Mouse (Mus musculus) megakaryocyte, adult 5-6 weeks (primary cell): ENCODE measurements around the gene Hoxb5. TPM values are rescaled to one million over a fixed set of nuclear protein-coding genes. Genes with fewer than 3 reads are reported as not detected.

ENCODE experiments used
- ATAC-seq: 2 replicates; pipeline ENCODE4 v1.8.0; 2016; ENCODE audit warnings: mild to moderate bottlenecking, inconsistent platforms; ENCODE audit not compliant: poor library complexity, severe bottlenecking
- total RNA-seq, 2 experiments: library from RNA; stranded (forward) in 1 of 2; stranded (reverse) in 1 of 2; fragments of 153-499, 151-499 nt in 1 of 2; fragments of 221-1000, 200-1000 nt in 1 of 2; gene quantifications; 2 replicates each; pipeline versions ENCODE4 v1.2.3 to v1.2.4; 2015 to 2017

Hoxb5 gene
- total RNA-seq (2015) = not detected in 2 replicates
- total RNA-seq (2017) = not detected in 2 replicates

- ATAC-seq = peak; percentile 93
These were observed at the start of gene Hoxb5 for GRCm38 (mm10) chr11:96303151-96304099. TSS of gene Hoxb5 (plus strand) at chr11:96303336.

- ATAC-seq = no peak
These were observed 48.9 kb upstream of the Hoxb5 start for GRCm38 (mm10) chr11:96254221-96254620.

GRCm38 (mm10) chr11:96255111-96255995 lies 47.8 kb upstream of the Hoxb5 start:
- ATAC-seq = no peak

GRCm38 (mm10) chr11:96255996-96256445 lies 47.1 kb upstream of the Hoxb5 start:
- no peak for ATAC-seq

- ATAC-seq = no peak
These were observed 46.0 kb upstream of the Hoxb5 start for GRCm38 (mm10) chr11:96257141-96257540.

GRCm38 (mm10) chr11:96259038-96259437 lies 44.1 kb upstream of the Hoxb5 start:
- ATAC-seq = no peak

- ATAC-seq = no peak
These were observed 43.6 kb upstream of the Hoxb5 start for GRCm38 (mm10) chr11:96259511-96259910.

GRCm38 (mm10) chr11:96260310-96260970 lies 42.7 kb upstream of the Hoxb5 start:
- no peak for ATAC-seq

- peak; percentile 54 for ATAC-seq
These were observed 41.7 kb upstream of the Hoxb5 start for GRCm38 (mm10) chr11:96261323-96261890.

GRCm38 (mm10) chr11:96262262-96262830 lies 40.8 kb upstream of the Hoxb5 start:
- ATAC-seq = no peak

GRCm38 (mm10) chr11:96263636-96264389 lies 39.3 kb upstream of the Hoxb5 start:
- ATAC-seq = no peak

GRCm38 (mm10) chr11:96264390-96265020 lies 38.6 kb upstream of the Hoxb5 start:
- no peak for ATAC-seq

- no peak for ATAC-seq
These were observed 37.2 kb upstream of the Hoxb5 start for GRCm38 (mm10) chr11:96265954-96266353.

- no peak for ATAC-seq
These were observed 35.9 kb upstream of the Hoxb5 start for GRCm38 (mm10) chr11:96267021-96267920.

GRCm38 (mm10) chr11:96268031-96268745 lies 34.9 kb upstream of the Hoxb5 start:
- no peak for ATAC-seq

- ATAC-seq = no peak
These were observed 33.3 kb upstream of the Hoxb5 start for GRCm38 (mm10) chr11:96269869-96270268.

GRCm38 (mm10) chr11:96270996-96271540 lies 32.1 kb upstream of the Hoxb5 start, which contains the start of gene Hoxb9:
TSS of gene Hoxb9 (plus strand) at chr11:96271457.
- ATAC-seq = no peak
